Mouse (Mus musculus) heart, embryonic 16.5 days (tissue): Measurements from ENCODE around the gene Zfp524. TPM values are rescaled to one million over a fixed set of nuclear protein-coding genes. Genes with fewer than 3 reads are reported as not detected.

ENCODE experiments used
- ATAC-seq: fragments of 200-750 bp; cut with Nextera tagmentation; replicated peaks from 2 replicates; pipeline ENCODE4 v1.8.0; 2017; ENCODE audit warnings: moderate number of reproducible peaks; ENCODE audit not compliant: insufficient read depth, low FRiP score; ENCODE audit errors: extremely low read depth
- H3K27ac ChIP-seq: fragments of 300-500 bp; sonication (generic); 2 replicates; pipeline ENCODE4 v1.5.1; 2014; ENCODE audit warnings: mild to moderate bottlenecking, low read length, control low read depth, moderate library complexity
- H3K27me3 ChIP-seq: fragments of 300-500 bp; sonication (generic); 2 replicates; pipeline ENCODE4 v1.6.1; 2014; ENCODE audit warnings: low read length, mixed read lengths; ENCODE audit not compliant: control insufficient read depth, insufficient read depth
- H3K36me3 ChIP-seq: fragments of 300-500 bp; sonication (generic); 2 replicates; pipeline ENCODE4 v1.6.1; 2014; ENCODE audit not compliant: control insufficient read depth, insufficient read depth
- H3K4me1 ChIP-seq: fragments of 300-500 bp; sonication (generic); 2 replicates; pipeline ENCODE4 v1.6.1; 2014; ENCODE audit warnings: low read length, mixed read lengths; ENCODE audit not compliant: control insufficient read depth, insufficient read depth
- H3K4me2 ChIP-seq: fragments of 300-500 bp; sonication (generic); 2 replicates; pipeline ENCODE4 v1.6.1; 2014; ENCODE audit warnings: low read depth, mild to moderate bottlenecking, control low read depth, low read length
- H3K4me3 ChIP-seq: fragments of 300-500 bp; sonication (generic); 2 replicates; pipeline ENCODE4 v1.5.1; 2014; ENCODE audit warnings: mild to moderate bottlenecking, control low read depth, low read length
- H3K9ac ChIP-seq: fragments of 300-500 bp; sonication (generic); 2 replicates; pipeline ENCODE4 v1.6.1; 2014; ENCODE audit warnings: low read length, control low read depth
- H3K9me3 ChIP-seq: fragments of 300-500 bp; sonication (generic); replicated peaks from 2 replicates; pipeline ENCODE4 v1.6.1; 2016; ENCODE audit warnings: low read length; ENCODE audit not compliant: control insufficient read depth
- WGBS: fragments of 180-500 bp; shearing (Covaris S2); extraction: QIAGEN DNeasy Blood & Tissue Kit; methylation state at CpG from one replicate; pipeline ENCODE4 v1.1.7; 2014; 5-methylcytosine and 5-hydroxymethylcytosine counted together
- polyA plus RNA-seq: library from polyadenylated mRNA; unstranded; fragments of >200 nt; fragmentation: Nextera tagmentation; extraction: Ambion mirVana; gene quantifications from 2 replicates; pipeline ENCODE4 v1.2.1, GENCODE M21; 2015

Zfp524 gene
- polyA plus RNA-seq, 1 experiment from 2014 or later, result 14.1 TPM

DNA sequence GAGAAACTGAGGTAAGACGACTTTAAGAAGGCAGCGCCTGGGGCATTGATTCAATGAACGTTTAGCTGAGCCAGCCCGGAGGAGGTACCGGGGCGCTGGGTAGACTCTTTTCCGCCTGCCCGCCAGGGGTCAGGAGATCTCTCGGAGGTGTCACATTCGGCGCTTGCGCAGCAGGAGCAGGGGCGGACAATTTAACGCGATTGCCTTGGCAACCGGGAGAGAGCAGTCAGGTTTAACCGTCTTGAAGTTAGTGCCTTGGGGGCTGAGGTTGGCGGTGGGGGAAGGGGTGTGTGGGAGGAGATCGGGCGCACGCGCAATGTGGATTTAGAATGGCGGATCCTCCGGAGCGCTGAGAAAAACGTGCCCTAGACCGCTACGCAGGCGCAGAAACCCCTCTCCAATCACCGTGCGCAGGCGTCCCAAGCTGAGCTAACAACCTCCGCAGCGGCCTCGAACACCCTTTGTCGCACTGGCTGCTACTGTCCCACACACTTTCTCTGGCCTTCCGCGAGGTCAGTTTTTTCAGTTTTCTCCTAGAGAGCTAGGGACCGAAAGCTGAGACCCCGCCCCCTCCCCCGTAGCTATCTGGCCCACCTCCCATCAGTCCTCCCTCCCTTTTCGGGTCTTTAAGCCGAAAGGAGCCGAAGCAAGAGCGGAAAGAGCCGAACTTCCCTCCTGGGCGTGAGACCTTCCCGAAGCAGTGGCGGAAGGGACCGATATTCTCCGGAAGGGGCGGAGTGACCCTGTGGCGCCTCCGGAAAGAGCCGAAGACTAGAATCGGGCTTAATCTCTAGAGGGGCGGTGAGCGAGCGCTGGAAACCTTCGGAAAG is 46.9 kb downstream of the Zfp524 start:
- Histone ChIP-seq H3K27ac (peak overlapping the region; percentile 100), H3K4me1 (peaks cover 35% of the 10 kb centered on the region), H3K4me2 (peak overlapping the region; percentile 91), H3K36me3 (peaks cover 2% of the 10 kb centered on the region; the same call in 1 of the 2 replicates), H3K4me3 (peak overlapping the region; percentile 88), H3K27me3 (peaks cover 18% of the 10 kb centered on the region), H3K9me3 (no peaks in the 10 kb centered on the region), H3K9ac (peak overlapping the region; percentile 97)
- ATAC-seq, result peak; percentile 89
- under 1% methylated on average over 59 of the region's 60 CpGs for WGBS

DNA sequence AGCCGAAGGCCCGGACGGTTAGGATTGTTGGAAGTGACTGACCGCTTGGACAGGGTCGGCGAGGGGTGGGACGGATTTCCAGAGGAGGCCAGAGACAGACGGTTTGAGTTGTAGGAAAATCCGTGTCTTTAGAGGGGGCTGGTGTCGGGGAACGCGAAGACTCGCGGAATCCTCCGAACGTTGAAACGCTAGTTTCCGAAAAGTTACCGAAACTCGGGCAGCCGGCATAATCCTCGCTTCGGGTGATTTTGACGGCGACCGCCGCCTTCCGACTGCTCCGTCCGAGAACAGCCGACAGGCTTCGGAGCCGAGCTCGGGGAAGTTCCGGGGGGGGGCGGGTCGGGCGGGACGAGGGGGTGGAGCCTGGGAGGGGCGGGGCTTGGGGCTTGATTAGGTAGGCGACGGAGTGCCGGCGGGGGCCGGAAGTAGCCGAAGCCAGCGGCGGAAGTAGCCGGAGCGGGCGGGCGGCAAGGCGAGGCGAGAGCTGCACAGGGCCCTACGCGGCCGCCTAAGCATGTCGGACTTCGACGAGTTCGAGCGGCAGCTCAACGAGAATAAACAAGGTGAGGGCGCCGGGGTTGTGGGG is 47.7 kb downstream of the Zfp524 start, which contains the start of gene U2af2:
U2af2 (plus strand) TSS at position 370 of the 586 bp plus-strand sequence.
- peaks cover 34% of the 10 kb centered on the region for H3K4me1 ChIP-seq
- H3K9me3 ChIP-seq, result no peaks in the 10 kb centered on the region
- H3K4me3 ChIP-seq, result peak within 1 kb of the TSS; percentile 88
- H3K27me3 ChIP-seq, result peaks cover 14% of the 10 kb centered on the region
- under 1% methylated on average over 63 of the region's 65 CpGs for WGBS
- peak within 1 kb of the TSS; percentile 97 for H3K9ac ChIP-seq
- H3K36me3 ChIP-seq, result peaks cover 9% of the 10 kb centered on the region
- peak within 1 kb of the TSS; percentile 100 for H3K27ac ChIP-seq
- H3K4me2 ChIP-seq, result peak within 1 kb of the TSS; percentile 96
- ATAC-seq, result peak; percentile 68

DNA sequence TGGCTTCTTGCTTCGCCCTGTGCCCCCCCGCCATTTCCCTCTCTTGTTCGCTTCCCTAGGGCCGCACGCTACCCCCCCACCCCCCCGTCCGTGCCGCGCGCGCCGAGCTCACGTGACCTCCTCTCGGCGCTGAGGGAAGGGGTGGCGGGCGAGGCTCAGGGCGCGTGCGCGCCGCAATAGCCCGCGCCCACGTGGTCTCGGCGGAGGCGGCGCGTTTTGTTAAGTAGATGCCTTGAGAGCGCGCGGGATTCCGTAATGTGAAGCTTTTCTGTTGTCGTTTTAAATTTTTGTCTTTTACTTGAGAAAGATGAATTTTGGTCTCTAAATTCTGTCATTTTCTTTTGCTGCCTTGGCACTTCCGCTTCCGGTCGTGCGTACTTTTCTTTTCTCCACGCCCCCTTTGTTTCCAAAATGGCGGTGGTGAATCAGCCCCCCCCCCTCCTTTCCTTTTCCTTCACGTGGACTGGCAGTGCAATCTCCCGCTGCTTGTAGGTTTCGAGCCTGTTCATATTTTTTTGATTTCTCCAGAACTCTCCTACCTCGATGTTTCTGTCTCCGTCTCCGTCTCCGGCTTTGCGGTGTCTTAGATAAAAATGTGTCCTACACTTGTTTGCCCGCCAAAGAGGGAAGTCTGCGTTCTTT is 48.3 kb downstream of the Zfp524 start:
- Histone ChIP-seq H3K9me3 (no peaks in the 10 kb centered on the region), H3K9ac (peak overlapping the region; percentile 82), H3K4me1 (peaks cover 33% of the 10 kb centered on the region), H3K4me2 (peak overlapping the region; percentile 96), H3K27ac (peak overlapping the region; percentile 100), H3K36me3 (peaks cover 13% of the 10 kb centered on the region), H3K27me3 (peaks cover 8% of the 10 kb centered on the region), H3K4me3 (peak overlapping the region; percentile 88)
- ATAC-seq, result peak; percentile 38
- under 1% methylated on average over 42 of the region's 51 CpGs for WGBS

DNA sequence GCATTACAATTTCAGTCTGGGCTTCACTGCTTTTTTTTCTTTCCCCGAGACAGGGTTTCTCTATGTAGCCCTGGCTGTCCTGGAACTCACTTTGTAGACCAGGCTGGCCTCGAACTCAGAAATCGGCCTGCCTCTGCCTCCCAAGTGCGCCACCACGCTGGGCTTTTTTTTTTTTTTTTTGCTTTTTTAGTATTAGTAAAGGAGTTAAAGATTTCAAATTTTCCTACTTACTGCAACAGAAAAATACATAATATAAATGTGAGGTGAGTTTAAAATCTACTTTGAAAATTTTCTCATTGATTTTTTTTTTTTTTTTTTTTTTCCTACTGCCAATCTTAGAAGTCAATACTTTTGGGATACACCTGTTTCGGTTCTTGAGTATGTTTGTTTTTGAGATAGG is 50.7 kb downstream of the Zfp524 start:
- Histone ChIP-seq H3K4me2 (no peak overlapping the region), H3K9ac (no peak overlapping the region), H3K4me1 (peaks cover 31% of the 10 kb centered on the region), H3K4me3 (no peak overlapping the region), H3K27me3 (no peaks in the 10 kb centered on the region), H3K9me3 (no peaks in the 10 kb centered on the region), H3K27ac (no peak overlapping the region), H3K36me3 (peaks cover 29% of the 10 kb centered on the region)
- ATAC-seq, result no peak
- WGBS, result 89% methylated on average over 6 of the region's 6 CpGs

Other genes starting within 250 kb of the Zfp524 start
- not detected in 2 replicates for gene Fam71e2, start 243.1 kb upstream of the Zfp524 start, polyA plus RNA-seq
- gene Il11, start 231.6 kb upstream of the Zfp524 start, polyA plus RNA-seq, result 0.11 and 0.20 TPM in 2 replicates
- gene Tmem190, start 231.5 kb upstream of the Zfp524 start, polyA plus RNA-seq, result not detected in 2 replicates
- 5.8 and 6.7 TPM in 2 replicates for gene Tmem238, start 224.8 kb upstream of the Zfp524 start, polyA plus RNA-seq
- gene Rpl28, start 221.5 kb upstream of the Zfp524 start, polyA plus RNA-seq, result 191 and 205 TPM in 2 replicates
- gene Ube2s, start 201.8 kb upstream of the Zfp524 start, polyA plus RNA-seq, result 338 and 342 TPM in 2 replicates
- 0.05 and 0.07 TPM in 2 replicates for gene Shisa7, start 169.7 kb upstream of the Zfp524 start, polyA plus RNA-seq
- gene Isoc2b, start 144.2 kb upstream of the Zfp524 start, polyA plus RNA-seq, result 5.6 and 6.3 TPM in 2 replicates
- gene Isoc2a, start 137.3 kb upstream of the Zfp524 start, polyA plus RNA-seq, result 2.0 and 2.1 TPM in 2 replicates
- gene Gm36210, start 107.9 kb upstream of the Zfp524 start, polyA plus RNA-seq, result 0.11 TPM in 1 of 2 replicates, not detected in the other
- 2.2 and 2.5 TPM in 2 replicates for gene Zfp628, start 99.2 kb upstream of the Zfp524 start, polyA plus RNA-seq
- gene Nat14, start 92.4 kb upstream of the Zfp524 start, polyA plus RNA-seq, result 3.9 and 4.6 TPM in 2 replicates
- 2.6 and 2.7 TPM in 2 replicates for gene Ssc5d, start 88.6 kb upstream of the Zfp524 start, polyA plus RNA-seq
- 5.9 and 10.4 TPM in 2 replicates for gene Sbk2, start 50.0 kb upstream of the Zfp524 start, polyA plus RNA-seq
- gene Sbk3, start 43.2 kb upstream of the Zfp524 start, polyA plus RNA-seq, result 0.72 and 0.84 TPM in 2 replicates
- 25.8 and 31.3 TPM in 2 replicates for gene Zfp579, start 18.3 kb upstream of the Zfp524 start, polyA plus RNA-seq
- 25.6 and 26.2 TPM in 2 replicates for gene Fiz1, start 282 bp downstream of the Zfp524 start, polyA plus RNA-seq
- gene Gm44973, start 1.1 kb downstream of the Zfp524 start, polyA plus RNA-seq, result 0.95 TPM in 1 of 2 replicates, not detected in the other
- 3.9 and 4.0 TPM in 2 replicates for gene Zfp865, start 6.0 kb downstream of the Zfp524 start, polyA plus RNA-seq
- 1.5 and 2.3 TPM in 2 replicates for gene Ccdc106, start 6.1 kb downstream of the Zfp524 start, polyA plus RNA-seq
- gene 4632433K11Rik, start 19.7 kb downstream of the Zfp524 start, polyA plus RNA-seq, result not detected in 2 replicates
- gene Zfp784, start 24.0 kb downstream of the Zfp524 start, polyA plus RNA-seq, result 6.3 and 6.8 TPM in 2 replicates
- 14.9 and 15.2 TPM in 2 replicates for gene Zfp580, start 37.1 kb downstream of the Zfp524 start, polyA plus RNA-seq
- gene U2af2, start 47.7 kb downstream of the Zfp524 start, polyA plus RNA-seq, result 72.8 and 75.3 TPM in 2 replicates
- gene Epn1, start 65.8 kb downstream of the Zfp524 start, polyA plus RNA-seq, result 55.8 and 56.9 TPM in 2 replicates
- gene Rfpl4, start 102.5 kb downstream of the Zfp524 start, polyA plus RNA-seq, result not detected in 2 replicates
- gene Rasl2-9, start 111.5 kb downstream of the Zfp524 start, polyA plus RNA-seq, result 1.8 and 2.7 TPM in 2 replicates
- 0.01 TPM in 1 of 2 replicates, not detected in the other for gene Vmn1r55, start 135.3 kb downstream of the Zfp524 start, polyA plus RNA-seq
- not detected in 2 replicates for gene Vmn1r56, start 182.3 kb downstream of the Zfp524 start, polyA plus RNA-seq
- gene Vmn1r57, start 204.1 kb downstream of the Zfp524 start, polyA plus RNA-seq, result not detected in 2 replicates